Mouse (Mus musculus): ENCODE results near the gene Hist1h2ac. TPM values are rescaled to one million over a fixed set of nuclear protein-coding genes. Genes with fewer than 3 reads are reported as not detected.
"Not testable (repeated sequence)": the region's sequence is repeated elsewhere in the genome, so short reads cannot be mapped to it uniquely, and the experiment has no call there.

The Hist1h2ac gene
- polyA plus RNA-seq, 1 experiment: 1.2 TPM

- WGBS: 70% methylated on average over 4 of the region's 4 CpGs
- no peak for DNase-seq (ENCODE audit: low read depth, low spot score)
Observed at GRCm38 (mm10) chr13:23702220-23702619, 18.5 kb upstream of the Hist1h2ac start.

DNA sequence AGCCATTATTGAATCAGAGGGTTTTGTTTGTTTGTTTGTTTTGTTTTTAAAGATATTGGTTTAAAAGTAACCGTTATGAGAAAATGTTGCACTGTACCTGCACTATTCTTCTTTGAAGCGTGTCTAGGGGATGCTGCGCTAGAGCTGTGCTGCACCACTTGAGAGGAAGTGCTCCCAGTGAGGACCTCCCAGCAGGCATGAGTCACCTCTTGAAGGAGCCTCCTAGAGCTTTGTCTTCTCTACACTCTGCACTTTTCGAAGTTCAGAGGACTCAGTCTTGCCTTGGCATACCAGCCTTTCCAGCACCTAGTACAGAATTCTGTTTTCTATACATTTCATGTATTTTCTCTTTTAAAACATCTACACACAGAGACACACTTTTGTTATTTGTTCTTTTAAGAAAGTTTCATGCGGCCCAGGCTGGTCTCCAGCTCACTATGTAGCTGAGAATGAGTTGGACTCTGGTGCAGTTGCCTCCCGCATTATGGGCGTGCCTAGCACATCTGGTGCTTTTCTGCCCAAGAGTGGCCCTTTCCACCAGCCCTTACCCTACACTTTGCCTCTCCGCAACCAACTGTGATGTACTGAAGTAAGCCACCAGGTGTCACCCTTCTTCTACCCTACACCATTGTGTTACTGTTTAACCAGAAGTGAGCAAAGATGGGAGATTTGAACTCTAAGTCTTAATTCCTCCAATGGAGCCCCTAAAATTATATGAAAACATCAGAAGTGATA lies 17.2 kb upstream of the Hist1h2ac start:
- peak; percentile 63 for DNase-seq (ENCODE audit: low read depth, low spot score)

DNA sequence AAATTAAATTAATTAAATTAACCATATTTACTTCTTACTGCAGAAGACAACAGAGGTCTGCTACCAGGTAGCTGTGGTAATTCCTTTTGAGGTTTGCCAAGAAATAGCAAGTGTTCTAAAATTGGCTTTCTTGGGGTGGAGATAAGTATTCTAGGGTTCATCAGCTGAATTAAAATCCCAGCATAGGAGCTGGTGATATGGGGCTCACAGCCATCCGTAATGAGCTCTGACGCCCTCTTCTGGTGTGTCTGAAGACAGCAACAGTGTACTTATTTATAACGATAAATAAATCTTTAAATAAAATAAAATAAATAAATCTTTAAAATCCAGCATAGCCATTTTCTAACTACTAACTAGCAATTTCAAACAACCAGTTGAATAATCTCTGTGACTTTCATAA lies 16.0 kb upstream of the Hist1h2ac start:
- no peak for DNase-seq (ENCODE audit: low read depth, low spot score)
- WGBS: 67% methylated on average over 3 of the region's 3 CpGs

More for the DNA sequence above, 17.2 kb upstream of the Hist1h2ac start:
- 20% methylated on average over 8 of the region's 8 CpGs for WGBS

- WGBS: 65% methylated on average over 6 of the region's 6 CpGs
- DNase-seq (ENCODE audit: low read depth, low spot score): no peak
Observed at GRCm38 (mm10) chr13:23698996-23699395, 15.2 kb upstream of the Hist1h2ac start.

DNA sequence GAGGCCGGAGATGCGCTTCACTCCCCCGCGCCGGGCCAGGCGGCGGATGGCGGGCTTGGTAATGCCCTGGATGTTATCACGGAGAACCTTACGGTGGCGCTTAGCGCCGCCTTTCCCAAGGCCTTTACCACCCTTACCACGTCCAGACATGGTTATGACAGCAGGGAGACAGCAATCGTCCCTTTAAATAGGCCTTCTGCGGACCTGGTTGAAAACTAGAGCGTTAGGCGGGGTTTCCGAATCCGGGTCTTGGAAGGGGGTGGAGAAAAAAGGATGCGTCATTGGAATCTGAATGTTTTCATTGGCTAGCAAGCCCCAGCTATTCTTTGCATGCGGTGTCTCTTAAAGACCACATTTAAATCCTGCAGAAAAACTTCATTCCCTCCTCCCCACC lies 14.5 kb upstream of the Hist1h2ac start, which contains the start of gene Hist1h4c:
Gene Hist1h4c (minus strand): TSS at position 155 of the 394 bp plus-strand sequence.
- WGBS: under 1% methylated on average over 22 of the region's 22 CpGs
- DNase-seq (ENCODE audit: low read depth, low spot score): peak; percentile 95

GRCm38 (mm10) chr13:23697491-23698299 lies 13.9 kb upstream of the Hist1h2ac start:
- DNase-seq (ENCODE audit: low read depth, low spot score): peak; percentile 76
- under 1% methylated on average over 32 of the region's 32 CpGs for WGBS

DNA sequence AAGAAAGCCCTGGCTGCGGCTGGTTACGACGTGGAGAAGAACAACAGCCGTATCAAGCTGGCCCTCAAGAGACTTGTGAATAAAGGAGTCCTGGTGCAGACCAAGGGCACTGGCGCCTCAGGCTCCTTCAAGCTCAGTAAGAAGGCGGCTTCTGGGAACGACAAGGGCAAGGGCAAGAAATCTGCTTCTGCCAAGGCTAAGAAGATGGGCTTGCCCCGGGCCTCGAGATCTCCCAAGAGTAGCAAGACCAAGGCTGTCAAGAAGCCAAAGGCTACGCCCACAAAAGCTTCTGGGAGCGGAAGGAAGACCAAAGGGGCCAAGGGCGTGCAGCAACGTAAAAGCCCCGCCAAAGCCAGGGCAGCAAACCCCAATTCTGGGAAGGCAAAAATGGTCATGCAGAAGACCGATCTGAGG lies 12.3 kb upstream of the Hist1h2ac start:
- 65% methylated on average over 15 of the region's 15 CpGs for WGBS

DNA sequence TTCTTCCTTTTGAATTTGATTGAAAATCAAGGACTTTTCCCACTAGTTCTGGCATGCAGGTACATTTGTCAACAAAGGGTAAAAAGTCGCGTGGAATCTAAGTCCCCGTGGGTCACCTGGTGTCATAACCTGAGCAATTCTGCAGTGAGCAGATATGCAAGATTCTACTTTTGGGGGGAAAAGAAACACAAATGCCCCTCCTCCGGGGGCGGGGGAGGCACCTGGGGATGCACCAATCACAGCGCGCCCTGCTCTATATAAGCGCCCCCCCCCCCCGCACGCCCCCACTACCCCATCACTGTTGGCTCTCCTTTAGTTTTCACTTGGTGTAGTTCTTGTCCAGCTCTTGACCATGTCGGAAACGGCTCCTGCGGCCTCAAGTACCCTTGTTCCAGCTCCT lies 11.8 kb upstream of the Hist1h2ac start, which contains the start of gene Hist1h1t:
Gene Hist1h1t (plus strand): TSS at position 301 of the 400 bp plus-strand sequence.
- 66% methylated on average over 13 of the region's 13 CpGs for WGBS
- DNase-seq (ENCODE audit: low read depth, low spot score): no peak

More for the DNA sequence above, 12.3 kb upstream of the Hist1h2ac start:
- no peak for DNase-seq (ENCODE audit: low read depth, low spot score)

DNA sequence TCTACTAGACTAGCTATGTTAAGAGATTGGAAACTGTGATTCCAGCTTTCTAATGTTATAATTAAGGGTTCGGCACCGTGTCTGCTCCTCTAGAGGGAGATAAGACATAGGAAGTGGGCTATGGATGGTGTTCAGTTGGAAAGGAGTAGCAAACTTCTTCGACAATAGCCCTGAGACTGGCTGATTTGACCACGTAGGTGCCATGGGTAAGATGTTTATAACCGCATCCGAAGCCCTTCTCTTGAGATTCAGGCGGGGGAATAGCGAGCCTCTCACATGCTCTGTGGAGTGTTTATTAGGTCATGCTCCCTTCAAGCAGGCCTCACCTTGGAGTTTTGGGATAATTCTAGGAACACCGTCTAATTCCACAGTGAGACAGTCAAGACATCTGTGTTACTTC lies 11.2 kb upstream of the Hist1h2ac start:
- no peak for DNase-seq (ENCODE audit: low read depth, low spot score)
- 95% methylated on average over 9 of the region's 9 CpGs for WGBS

GRCm38 (mm10) chr13:23693856-23694440 lies 10.2 kb upstream of the Hist1h2ac start:
- DNase-seq (ENCODE audit: low read depth, low spot score): no peak
- 52% methylated on average over 6 of the region's 6 CpGs for WGBS

GRCm38 (mm10) chr13:23689459-23689858 lies 5.7 kb upstream of the Hist1h2ac start:
- no peak for DNase-seq (ENCODE audit: low read depth, low spot score)

DNA sequence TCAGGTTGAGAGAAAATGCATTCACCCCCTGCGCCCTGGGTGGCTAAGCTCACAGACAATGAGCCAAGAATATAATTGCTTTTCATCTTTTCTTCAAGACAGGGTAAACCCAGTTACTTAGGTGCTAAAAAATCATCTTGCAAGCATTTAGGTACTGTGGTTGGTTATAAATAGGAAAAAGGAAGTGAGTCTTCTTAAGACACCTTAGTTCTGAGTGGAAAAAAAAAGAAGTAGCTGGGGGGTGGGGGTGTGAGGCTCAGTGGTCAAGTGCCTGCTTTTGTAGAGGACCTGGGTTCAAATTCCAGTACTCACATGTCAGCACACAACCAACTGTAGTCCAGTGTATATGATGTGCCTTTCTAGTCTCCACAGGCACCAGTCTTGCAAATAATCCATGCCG lies 5.2 kb upstream of the Hist1h2ac start:
- 88% methylated on average over 2 of the region's 2 CpGs for WGBS
- no peak for DNase-seq (ENCODE audit: low read depth, low spot score)

More at GRCm38 (mm10) chr13:23689459-23689858, 5.7 kb upstream of the Hist1h2ac start:
- WGBS: 62% methylated on average over 2 of the region's 2 CpGs

DNA sequence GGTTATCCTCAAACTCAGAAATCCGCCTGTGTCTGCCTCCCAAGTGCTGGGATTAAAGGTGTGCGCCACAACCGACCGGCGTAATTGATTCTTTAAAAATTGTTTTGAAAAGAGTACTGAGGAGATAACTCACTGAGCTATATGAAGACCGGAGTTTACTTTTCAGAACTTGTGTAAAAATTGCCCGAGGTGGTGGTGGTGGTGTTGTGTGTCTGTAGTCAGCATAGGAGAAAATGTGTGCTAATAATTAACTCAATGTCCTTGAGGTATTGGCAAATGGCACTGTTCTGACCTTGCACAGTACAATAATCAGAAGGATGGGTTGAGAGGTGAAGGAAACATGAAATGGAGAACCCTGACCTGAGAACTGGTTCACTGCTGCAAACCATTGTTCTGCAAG lies 4.2 kb upstream of the Hist1h2ac start:
- no peak for DNase-seq (ENCODE audit: low read depth, low spot score)
- 25% methylated on average over 7 of the region's 7 CpGs for WGBS

GRCm38 (mm10) chr13:23687181-23687580 lies 3.4 kb upstream of the Hist1h2ac start:
- 28% methylated on average over 4 of the region's 4 CpGs for WGBS
- DNase-seq (ENCODE audit: low read depth, low spot score): peak; percentile 80

DNA sequence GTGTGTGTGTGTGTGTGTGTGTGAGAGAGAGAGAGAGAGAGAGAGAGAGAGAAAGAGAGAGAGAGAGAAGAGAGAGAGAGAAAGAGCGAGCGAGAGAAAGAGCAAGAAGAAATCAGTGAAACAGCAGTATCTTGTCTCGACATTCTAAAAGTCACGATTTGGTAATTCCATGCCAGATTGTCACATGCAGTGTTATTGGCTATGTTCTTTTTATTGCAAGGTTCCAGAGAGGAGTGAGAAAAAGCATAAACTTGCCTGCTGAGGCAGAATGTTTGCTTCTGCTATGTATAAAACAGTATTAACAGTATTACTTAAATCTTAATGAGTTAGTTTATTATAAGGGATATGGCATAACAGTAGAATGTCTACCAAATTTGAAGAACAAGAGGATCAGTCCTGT lies 2.2 kb upstream of the Hist1h2ac start:
- 3% methylated on average over 4 of the region's 4 CpGs for WGBS
- DNase-seq (ENCODE audit: low read depth, low spot score): no peak

DNA sequence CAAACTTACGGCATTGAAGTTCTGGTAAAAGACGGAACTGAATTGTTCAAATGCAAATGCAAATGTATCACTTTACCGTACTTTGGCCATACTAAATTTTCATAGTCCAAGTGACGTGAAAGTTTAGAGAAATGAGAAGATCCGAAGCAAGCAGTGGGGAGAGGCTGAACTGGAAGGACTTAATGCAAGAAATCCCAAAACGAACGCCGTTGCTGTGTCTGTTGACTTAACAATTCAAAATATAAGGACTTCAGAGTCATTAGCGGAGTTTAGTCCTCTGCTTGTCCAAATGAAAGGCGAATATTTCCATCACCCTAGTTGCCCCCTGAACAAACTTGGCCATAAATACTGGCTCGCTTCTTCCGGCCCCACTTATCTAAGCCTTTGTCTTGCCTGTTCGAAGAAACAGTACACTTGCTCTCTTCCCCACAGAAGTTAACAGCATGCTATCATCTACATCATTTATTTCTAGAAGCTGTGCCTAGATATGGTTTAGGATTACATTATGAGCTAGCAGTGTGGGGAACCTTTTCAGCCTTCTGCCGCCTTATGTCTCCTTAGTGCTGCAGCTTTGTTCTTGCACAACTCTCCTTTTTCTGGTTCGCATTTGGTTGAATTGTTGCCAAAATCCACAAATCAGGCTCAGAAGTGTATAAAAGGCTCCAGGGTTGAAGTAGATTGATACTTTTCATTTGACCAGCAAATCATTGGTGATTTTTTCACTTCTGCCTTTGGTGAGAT lies 1.5 kb upstream of the Hist1h2ac start:
- no peak for DNase-seq (ENCODE audit: low read depth, low spot score)
- WGBS: 1% methylated on average over 15 of the region's 15 CpGs

DNA sequence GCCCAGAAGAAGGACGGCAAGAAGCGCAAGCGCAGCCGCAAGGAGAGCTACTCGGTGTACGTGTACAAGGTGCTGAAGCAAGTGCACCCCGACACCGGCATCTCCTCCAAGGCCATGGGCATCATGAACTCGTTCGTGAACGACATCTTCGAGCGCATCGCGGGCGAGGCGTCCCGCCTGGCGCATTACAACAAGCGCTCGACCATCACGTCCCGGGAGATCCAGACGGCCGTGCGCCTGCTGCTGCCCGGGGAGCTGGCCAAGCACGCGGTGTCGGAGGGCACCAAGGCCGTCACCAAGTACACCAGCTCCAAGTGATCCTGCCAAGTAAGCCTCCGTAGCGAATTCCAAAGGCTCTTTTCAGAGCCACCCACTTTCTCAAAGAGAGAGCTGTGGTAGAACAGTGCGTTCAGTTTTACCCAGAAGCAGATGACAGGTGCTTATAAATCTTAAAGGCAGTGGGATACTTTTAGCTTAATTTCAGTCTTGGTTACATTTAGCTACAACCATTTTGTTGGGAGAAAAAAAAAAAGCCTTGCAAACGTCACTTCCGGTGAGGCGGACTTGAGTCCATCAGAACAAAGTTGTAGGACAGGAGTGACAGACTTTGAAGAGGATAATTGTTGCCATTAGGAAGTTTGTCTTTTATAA lies 672 bp upstream of the Hist1h2ac start:
- under 1% methylated on average over 18 of the region's 37 CpGs for WGBS
- peak; percentile 76 for DNase-seq (ENCODE audit: low read depth, low spot score)

DNA sequence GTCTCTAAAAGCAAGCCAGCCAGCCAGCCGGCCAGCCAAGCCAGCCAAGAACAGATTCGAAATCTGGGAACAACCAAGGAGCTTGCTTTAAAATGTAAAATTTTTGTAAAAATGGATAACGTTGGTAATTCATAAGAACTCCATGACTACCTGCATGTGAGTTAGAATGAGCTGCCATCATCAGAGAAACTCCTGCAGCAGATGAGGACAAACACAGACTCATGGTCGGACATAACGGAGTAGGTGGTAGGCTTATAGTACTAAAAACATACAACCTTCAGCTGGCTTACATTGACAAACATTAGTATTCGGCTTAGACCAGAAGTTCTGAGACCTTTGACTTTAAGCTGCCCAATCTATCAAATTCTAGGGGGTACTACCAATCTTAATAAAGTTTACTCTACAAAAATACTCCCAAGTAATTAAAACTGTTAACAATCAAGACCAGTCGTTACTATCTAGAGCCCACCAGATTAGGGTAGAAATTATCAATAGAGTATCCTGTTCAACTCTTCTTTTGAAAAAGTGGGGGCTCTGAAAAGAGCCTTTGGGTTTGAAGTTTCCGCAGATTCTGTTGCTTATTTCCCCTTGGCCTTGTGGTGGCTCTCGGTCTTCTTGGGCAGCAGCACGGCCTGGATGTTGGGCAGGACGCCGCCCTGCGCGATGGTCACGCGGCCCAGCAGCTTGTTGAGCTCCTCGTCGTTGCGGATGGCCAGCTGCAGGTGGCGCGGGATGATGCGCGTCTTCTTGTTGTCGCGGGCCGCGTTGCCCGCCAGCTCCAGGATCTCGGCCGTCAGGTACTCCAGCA lies 597 bp downstream of the Hist1h2ac start:
- not testable (repeated sequence) for DNase-seq (ENCODE audit: low read depth, low spot score)
- WGBS: 7% methylated on average over 14 of the region's 30 CpGs
